Mouse (Mus musculus): ENCODE results near the gene Sgta. TPM values are rescaled to one million over a fixed set of nuclear protein-coding genes. Genes with fewer than 3 reads are reported as not detected.

The Sgta gene
- polyA plus RNA-seq, 1 experiment = 279 TPM

GRCm38 (mm10) chr10:81090621-81091020 lies 30.6 kb upstream of the Sgta start:
- TF ChIP-seq POLR2A (IDR thresholded peaks at IDR 0.05; ENCODE audit: control insufficient read depth, extremely low read depth, insufficient read depth, low read length, poor library complexity) = no peak
- no peak for TF ChIP-seq CTCF (IDR thresholded peaks at IDR 0.05; ENCODE audit: borderline replicate concordance, control insufficient read depth, extremely low read depth, insufficient read depth, low read length, poor library complexity)
- WGBS = 84% methylated on average over 7 of the region's 7 CpGs
- Histone ChIP-seq H3K36me3 (ENCODE audit: control insufficient read depth, insufficient read depth, low read length) (no peaks in the 10 kb centered on the region), H3K4me1 (replicated peaks; ENCODE audit: control insufficient read depth, insufficient read depth, low read length) (no peaks in the 10 kb centered on the region), H3K27me3 (ENCODE audit: control insufficient read depth, insufficient read depth, low read length) (no peaks in the 10 kb centered on the region), H3K27ac (ENCODE audit: control insufficient read depth, insufficient read depth, low read length) (no peak overlapping the region), H3K4me3 (ENCODE audit: control insufficient read depth, insufficient read depth, low read length) (no peak overlapping the region)
- DNase-seq = no peak

- DNase-seq = no peak
- Histone ChIP-seq H3K27ac (ENCODE audit: control insufficient read depth, insufficient read depth, low read length) (no peak overlapping the region), H3K4me3 (ENCODE audit: control insufficient read depth, insufficient read depth, low read length) (no peak overlapping the region), H3K27me3 (ENCODE audit: control insufficient read depth, insufficient read depth, low read length) (no peaks in the 10 kb centered on the region), H3K4me1 (replicated peaks; ENCODE audit: control insufficient read depth, insufficient read depth, low read length) (no peaks in the 10 kb centered on the region), H3K36me3 (ENCODE audit: control insufficient read depth, insufficient read depth, low read length) (no peaks in the 10 kb centered on the region)
- 65% methylated on average over 2 of the region's 2 CpGs for WGBS
- TF ChIP-seq POLR2A (IDR thresholded peaks at IDR 0.05; ENCODE audit: control insufficient read depth, extremely low read depth, insufficient read depth, low read length, poor library complexity) (no peak), CTCF (IDR thresholded peaks at IDR 0.05; ENCODE audit: borderline replicate concordance, control insufficient read depth, extremely low read depth, insufficient read depth, low read length, poor library complexity) (no peak)
Observed at GRCm38 (mm10) chr10:81089216-81089615, 29.2 kb upstream of the Sgta start.

GRCm38 (mm10) chr10:81087021-81087420 lies 27.0 kb upstream of the Sgta start:
- DNase-seq = peak; percentile 31
- Histone ChIP-seq H3K4me1 (replicated peaks; ENCODE audit: control insufficient read depth, insufficient read depth, low read length) (no peaks in the 10 kb centered on the region), H3K36me3 (ENCODE audit: control insufficient read depth, insufficient read depth, low read length) (no peaks in the 10 kb centered on the region), H3K27me3 (ENCODE audit: control insufficient read depth, insufficient read depth, low read length) (no peaks in the 10 kb centered on the region), H3K27ac (ENCODE audit: control insufficient read depth, insufficient read depth, low read length) (no peak overlapping the region), H3K4me3 (ENCODE audit: control insufficient read depth, insufficient read depth, low read length) (no peak overlapping the region)
- 65% methylated on average over 2 of the region's 2 CpGs for WGBS
- TF ChIP-seq CTCF (IDR thresholded peaks at IDR 0.05; ENCODE audit: borderline replicate concordance, control insufficient read depth, extremely low read depth, insufficient read depth, low read length, poor library complexity) = no peak
- TF ChIP-seq POLR2A (IDR thresholded peaks at IDR 0.05; ENCODE audit: control insufficient read depth, extremely low read depth, insufficient read depth, low read length, poor library complexity) = no peak

- WGBS = 88% methylated on average over 7 of the region's 7 CpGs
- Histone ChIP-seq H3K36me3 (ENCODE audit: control insufficient read depth, insufficient read depth, low read length) (no peaks in the 10 kb centered on the region), H3K4me1 (replicated peaks; ENCODE audit: control insufficient read depth, insufficient read depth, low read length) (no peaks in the 10 kb centered on the region), H3K27me3 (ENCODE audit: control insufficient read depth, insufficient read depth, low read length) (no peaks in the 10 kb centered on the region), H3K4me3 (ENCODE audit: control insufficient read depth, insufficient read depth, low read length) (no peak overlapping the region), H3K27ac (ENCODE audit: control insufficient read depth, insufficient read depth, low read length) (no peak overlapping the region)
- DNase-seq = peak; percentile 69
- no peak for TF ChIP-seq POLR2A (IDR thresholded peaks at IDR 0.05; ENCODE audit: control insufficient read depth, extremely low read depth, insufficient read depth, low read length, poor library complexity)
Observed at GRCm38 (mm10) chr10:81082168-81082960, 22.4 kb upstream of the Sgta start.

- H3K36me3 ChIP-seq (ENCODE audit: control insufficient read depth, insufficient read depth, low read length) = no peaks in the 10 kb centered on the region
Observed at GRCm38 (mm10) chr10:81080008-81080655, 20.2 kb upstream of the Sgta start.

GRCm38 (mm10) chr10:81077916-81078315 lies 17.9 kb upstream of the Sgta start:
- H3K4me1 ChIP-seq (replicated peaks; ENCODE audit: control insufficient read depth, insufficient read depth, low read length) = no peaks in the 10 kb centered on the region
- no peak for TF ChIP-seq CTCF (IDR thresholded peaks at IDR 0.05; ENCODE audit: borderline replicate concordance, control insufficient read depth, extremely low read depth, insufficient read depth, low read length, poor library complexity)
- TF ChIP-seq POLR2A (IDR thresholded peaks at IDR 0.05; ENCODE audit: control insufficient read depth, extremely low read depth, insufficient read depth, low read length, poor library complexity) = no peak
- 96% methylated on average over 11 of the region's 11 CpGs for WGBS
- H3K27me3 ChIP-seq (ENCODE audit: control insufficient read depth, insufficient read depth, low read length) = no peaks in the 10 kb centered on the region
- no peak overlapping the region for H3K27ac ChIP-seq (ENCODE audit: control insufficient read depth, insufficient read depth, low read length)
- no peak overlapping the region for H3K4me3 ChIP-seq (ENCODE audit: control insufficient read depth, insufficient read depth, low read length)
- no peaks in the 10 kb centered on the region for H3K36me3 ChIP-seq (ENCODE audit: control insufficient read depth, insufficient read depth, low read length)
- no peak for DNase-seq

More at GRCm38 (mm10) chr10:81080008-81080655, 20.2 kb upstream of the Sgta start:
- 97% methylated on average over 31 of the region's 31 CpGs for WGBS
- Histone ChIP-seq H3K4me1 (replicated peaks; ENCODE audit: control insufficient read depth, insufficient read depth, low read length) (no peaks in the 10 kb centered on the region), H3K27ac (ENCODE audit: control insufficient read depth, insufficient read depth, low read length) (no peak overlapping the region), H3K27me3 (ENCODE audit: control insufficient read depth, insufficient read depth, low read length) (no peaks in the 10 kb centered on the region), H3K4me3 (ENCODE audit: control insufficient read depth, insufficient read depth, low read length) (no peak overlapping the region)
- no peak for DNase-seq
- no peak for TF ChIP-seq CTCF (IDR thresholded peaks at IDR 0.05; ENCODE audit: borderline replicate concordance, control insufficient read depth, extremely low read depth, insufficient read depth, low read length, poor library complexity)
- no peak for TF ChIP-seq POLR2A (IDR thresholded peaks at IDR 0.05; ENCODE audit: control insufficient read depth, extremely low read depth, insufficient read depth, low read length, poor library complexity)
